Mouse (Mus musculus) induced T-regulatory cell, adult 2 months (primary cell): Measurements from ENCODE around the gene Msmo1.

Source experiments
- DNase-seq: peaks from one replicate; pipeline ENCODE4 v3.0.0-alpha.2; 2012; ENCODE audit warnings: low read depth

The Msmo1 gene

GRCm38 (mm10) chr8:64733271-64733943 lies at the start of gene Msmo1:
Msmo1 (minus strand) TSS chr8:64733792.
- peak; percentile 98 for DNase-seq

- DNase-seq, result no peak
These were observed 48.4 kb upstream of the Msmo1 start for GRCm38 (mm10) chr8:64781947-64782346.

- DNase-seq, result no peak
These were observed 44.3 kb upstream of the Msmo1 start for GRCm38 (mm10) chr8:64777925-64778324.

GRCm38 (mm10) chr8:64774136-64774535 lies 40.5 kb upstream of the Msmo1 start:
- no peak for DNase-seq

- DNase-seq, result peak; percentile 36
These were observed 37.2 kb upstream of the Msmo1 start for GRCm38 (mm10) chr8:64770814-64771213.

GRCm38 (mm10) chr8:64769586-64769985 lies 36.0 kb upstream of the Msmo1 start:
- no peak for DNase-seq

GRCm38 (mm10) chr8:64768645-64769044 lies 35.1 kb upstream of the Msmo1 start:
- DNase-seq, result no peak

- no peak for DNase-seq
These were observed 33.5 kb upstream of the Msmo1 start for GRCm38 (mm10) chr8:64767047-64767446.

GRCm38 (mm10) chr8:64764075-64764474 lies 30.5 kb upstream of the Msmo1 start:
- DNase-seq, result no peak

GRCm38 (mm10) chr8:64762751-64763150 lies 29.2 kb upstream of the Msmo1 start:
- no peak for DNase-seq

GRCm38 (mm10) chr8:64761430-64761829 lies 27.8 kb upstream of the Msmo1 start:
- no peak for DNase-seq

- no peak for DNase-seq
These were observed 24.4 kb upstream of the Msmo1 start for GRCm38 (mm10) chr8:64757956-64758355.

GRCm38 (mm10) chr8:64746215-64747058 lies 12.8 kb upstream of the Msmo1 start:
- no peak for DNase-seq

GRCm38 (mm10) chr8:64740547-64741211 lies 7.1 kb upstream of the Msmo1 start:
- no peak for DNase-seq

- no peak for DNase-seq
These were observed 5.3 kb upstream of the Msmo1 start for GRCm38 (mm10) chr8:64738916-64739315.

- no peak for DNase-seq
These were observed 3.3 kb upstream of the Msmo1 start for GRCm38 (mm10) chr8:64736767-64737323.

GRCm38 (mm10) chr8:64735161-64735560 lies 1.6 kb upstream of the Msmo1 start:
- DNase-seq, result no peak

GRCm38 (mm10) chr8:64732596-64732995 lies 996 bp downstream of the Msmo1 start:
- DNase-seq, result peak; percentile 39

GRCm38 (mm10) chr8:64728156-64728555 lies 5.4 kb downstream of the Msmo1 start:
- no peak for DNase-seq

GRCm38 (mm10) chr8:64726190-64726695 lies 7.3 kb downstream of the Msmo1 start:
- DNase-seq, result no peak

- peak; percentile 21 for DNase-seq
These were observed 10.4 kb downstream of the Msmo1 start for GRCm38 (mm10) chr8:64723206-64723605.

- no peak for DNase-seq
These were observed 15.7 kb downstream of the Msmo1 start for GRCm38 (mm10) chr8:64717868-64718267.
